Mouse (Mus musculus) MEL (cell line): ENCODE measurements around the gene Gramd2.

ENCODE experiments used
- CTCF ChIP-seq, 3 experiments: IDR thresholded peaks in 2 of 3; conservative IDR thresholded peaks in 1 of 3; 2 replicates each; pipeline ENCODE4 v1.5.1; 2011 to 2012; ENCODE audit warnings: low read length in 3 of 3, low read depth in 2 of 3, mild to moderate bottlenecking in 2 of 3, improper control_type of control experiment in 1 of 3, inconsistent platforms in 1 of 3, mixed read lengths in 1 of 3, moderate library complexity in 1 of 3; ENCODE audit not compliant: control insufficient read depth in 1 of 3, insufficient read depth in 1 of 3, poor library complexity in 1 of 3, severe bottlenecking in 1 of 3
- EP300 ChIP-seq, 2 experiments: IDR thresholded peaks; 2 replicates each; pipeline ENCODE4 v1.6.1; 2011; ENCODE audit warnings: improper control_type of control experiment in 2 of 2, low read length in 2 of 2, low read depth in 1 of 2, mild to moderate bottlenecking in 1 of 2
- HCFC1 ChIP-seq: IDR thresholded peaks from 2 replicates; pipeline ENCODE4 v1.6.1; 2012; ENCODE audit warnings: low read depth, mild to moderate bottlenecking, inconsistent platforms, low read length, improper control_type of control experiment, moderate library complexity
- MAX ChIP-seq: IDR thresholded peaks from 2 replicates; pipeline ENCODE4 v1.6.1; 2011; ENCODE audit warnings: low read length, improper control_type of control experiment
- POLR2A ChIP-seq, 2 experiments: IDR thresholded peaks; 2 replicates each; pipeline ENCODE4 v1.6.1; 2011 to 2012; ENCODE audit warnings: low read length in 2 of 2, mild to moderate bottlenecking in 2 of 2, control low read depth in 1 of 2, improper control_type of control experiment in 1 of 2, low read depth in 1 of 2, moderate library complexity in 1 of 2; ENCODE audit not compliant: control insufficient read depth in 1 of 2, insufficient read depth in 1 of 2, poor library complexity in 1 of 2
- SMC3 ChIP-seq: IDR thresholded peaks from 2 replicates; pipeline ENCODE4 v1.6.1; 2011; ENCODE audit warnings: low read depth, low read length, improper control_type of control experiment
- UBTF ChIP-seq: IDR thresholded peaks from 2 replicates; pipeline ENCODE4 v1.6.1; 2012; ENCODE audit warnings: low read depth, mild to moderate bottlenecking, inconsistent platforms, low read length, improper control_type of control experiment, moderate library complexity, borderline replicate concordance; ENCODE audit not compliant: insufficient read depth
- ZNF384 ChIP-seq: IDR thresholded peaks from 2 replicates; pipeline ENCODE4 v1.6.1; 2012; ENCODE audit warnings: low read depth, mild to moderate bottlenecking, inconsistent platforms, low read length, improper control_type of control experiment

GRCm38 (mm10) chr9:59667904-59668303 lies 12.0 kb upstream of the Gramd2 start:
- no peak; a peak in 1 of 4 replicates for TF ChIP-seq POLR2A (IDR thresholded peaks at IDR 0.05; ENCODE audit: control insufficient read depth in 1 of 2, insufficient read depth in 1 of 2, low read depth in 1 of 2, low read length in 2 of 2, poor library complexity in 1 of 2)
- no peak for TF ChIP-seq SMC3
- no peak for TF ChIP-seq CTCF (IDR thresholded peaks at IDR 0.05 in 2 of 3, conservative IDR thresholded peaks at IDR 0.05 in 1 of 3; ENCODE audit: control insufficient read depth in 1 of 3, insufficient read depth in 1 of 3, low read depth in 2 of 3, low read length in 3 of 3, poor library complexity in 1 of 3, severe bottlenecking in 1 of 3)
- no peak for TF ChIP-seq EP300 (IDR thresholded peaks at IDR 0.05; ENCODE audit: low read depth in 1 of 2, low read length in 2 of 2)
- no peak for TF ChIP-seq ZNF384
- TF ChIP-seq HCFC1 = no peak
- TF ChIP-seq MAX = no peak
- no peak for TF ChIP-seq UBTF
